Mouse (Mus musculus): ENCODE data around the gene Jun.

Jun gene

DNA sequence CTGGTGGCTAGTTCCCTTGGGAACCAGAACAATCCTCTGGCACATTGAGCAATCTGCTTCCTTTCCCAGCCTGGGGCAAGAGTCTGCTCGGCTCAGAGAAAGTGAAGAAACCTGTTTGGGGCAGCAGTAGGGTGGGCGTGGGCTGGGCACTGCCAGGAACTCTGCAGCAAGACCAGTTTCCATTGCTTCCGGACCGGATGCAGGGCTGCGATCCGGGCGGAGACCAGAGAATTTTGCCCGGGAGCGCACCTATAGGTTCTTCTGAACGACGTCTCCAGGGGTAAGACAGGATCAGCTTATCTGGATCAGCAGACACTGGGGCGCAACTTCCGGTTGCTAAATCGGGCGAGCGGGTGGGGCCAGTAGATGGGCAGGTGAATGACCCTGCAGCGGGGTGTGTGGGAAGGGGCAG is 23.6 kb upstream of the Jun start:
- no peak for DNase-seq (ENCODE audit: inconsistent age in 2 of 2, low spot score in 1 of 2)

DNA sequence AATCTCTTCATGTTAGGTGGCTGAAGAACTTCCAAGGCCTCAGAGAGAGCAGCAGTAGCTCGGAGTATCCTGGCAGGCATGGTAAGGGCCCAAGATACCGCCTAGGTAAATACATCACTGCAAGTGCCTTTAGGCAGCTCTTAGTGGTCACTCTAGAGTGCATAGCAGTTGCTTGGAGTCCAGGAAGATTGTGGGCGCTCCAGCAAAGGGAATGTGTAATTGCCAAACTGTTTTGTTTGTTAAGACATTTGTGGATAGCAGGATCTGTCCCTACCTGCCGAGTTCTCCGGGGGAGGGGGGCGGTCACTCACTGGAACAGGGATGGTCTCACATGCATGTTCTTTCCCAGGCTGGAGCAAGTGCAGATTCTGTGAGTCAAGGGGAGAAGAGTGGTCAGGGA is 22.3 kb upstream of the Jun start:
- DNase-seq (ENCODE audit: inconsistent age in 2 of 2, low spot score in 1 of 2) = no peak

DNA sequence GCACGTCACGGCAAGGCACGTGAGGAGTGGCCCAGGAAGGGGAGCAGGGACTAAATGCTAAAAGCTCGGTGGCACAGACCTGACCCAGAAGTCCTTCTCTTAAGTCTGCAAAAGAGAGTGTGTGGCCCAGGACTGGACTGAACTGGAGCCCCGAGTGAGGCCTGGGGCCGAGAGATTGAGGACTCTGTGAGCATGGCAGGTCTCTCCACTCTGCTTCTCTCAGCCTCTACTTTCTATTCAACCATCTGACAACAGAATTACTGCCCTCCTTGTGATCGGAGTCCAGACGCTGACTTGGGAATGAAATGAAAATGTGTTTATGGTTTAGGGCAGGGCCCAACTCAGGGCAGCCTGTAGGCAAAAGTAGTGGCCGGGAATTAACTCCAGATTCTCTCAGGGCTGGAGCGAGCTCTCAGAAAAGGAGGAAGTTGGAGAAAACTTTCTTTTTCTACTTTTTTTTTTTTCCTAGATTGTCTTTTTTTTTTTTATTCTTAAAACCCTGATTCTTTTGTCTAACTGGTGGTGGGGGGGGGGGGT is 21.3 kb upstream of the Jun start:
- DNase-seq (ENCODE audit: inconsistent age in 2 of 2, low spot score in 1 of 2) = no peak

DNA sequence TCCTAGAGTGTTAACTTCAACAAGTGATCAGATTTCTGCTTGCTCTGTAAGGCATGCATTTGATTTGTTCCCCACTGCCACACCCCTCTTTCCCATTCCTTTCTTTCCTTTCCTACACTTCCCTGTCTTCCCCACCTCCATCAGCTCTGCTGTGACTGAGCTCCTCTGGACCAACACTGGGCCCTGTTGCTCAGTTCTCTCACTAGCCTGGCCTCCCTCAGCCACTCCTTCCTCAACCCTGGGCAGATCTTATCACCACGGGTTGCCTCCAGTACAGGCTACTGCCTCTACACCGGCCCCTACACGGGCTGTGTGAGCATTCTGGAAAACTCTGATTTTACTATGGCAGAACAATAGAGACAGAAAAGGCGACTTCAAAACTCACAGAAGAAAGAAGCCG is 18.4 kb upstream of the Jun start:
- DNase-seq (ENCODE audit: inconsistent age in 2 of 2, low spot score in 1 of 2) = no peak

DNA sequence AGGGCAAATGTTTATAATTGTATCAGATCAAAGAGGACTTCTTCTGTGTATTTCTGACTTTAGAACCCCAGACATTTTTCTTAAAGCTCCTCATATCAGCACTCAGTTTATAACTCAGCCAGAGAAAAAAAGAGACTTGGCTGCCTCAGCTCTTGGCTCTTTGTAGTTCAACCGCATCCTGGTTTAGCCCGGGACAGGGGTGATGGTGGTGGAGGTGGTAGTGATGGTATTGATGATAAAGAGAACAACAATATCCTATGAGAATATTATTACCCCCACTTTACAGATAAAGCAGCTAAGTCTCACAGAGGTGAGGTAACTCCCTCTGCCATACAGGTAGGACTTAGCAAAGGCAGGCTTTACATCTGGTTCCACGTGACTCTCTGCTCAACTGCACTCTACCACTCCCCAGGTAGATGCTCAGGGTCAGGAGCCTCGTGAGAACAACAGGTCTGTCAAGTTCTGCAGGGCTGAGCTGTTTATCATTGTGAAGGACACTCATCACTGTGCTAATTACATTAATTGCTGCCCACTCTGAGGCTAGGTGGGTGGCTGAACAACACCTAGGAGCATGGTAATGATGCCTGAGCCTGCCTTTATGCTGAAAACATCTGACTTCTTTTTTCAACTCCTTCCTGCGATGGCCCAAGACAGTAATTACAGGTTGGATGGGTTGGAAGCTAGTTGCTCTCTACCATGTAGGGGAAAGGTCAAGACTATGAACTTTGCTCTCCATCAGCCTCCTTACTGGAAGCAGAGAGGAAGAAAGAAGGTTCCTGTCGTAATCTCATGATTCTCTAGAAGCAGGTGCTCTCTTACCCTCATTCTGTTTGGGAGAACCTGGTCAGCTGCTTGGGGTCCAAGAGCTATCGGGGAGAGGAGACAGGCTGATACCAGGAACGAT is 16.3 kb upstream of the Jun start:
- DNase-seq (ENCODE audit: inconsistent age in 2 of 2, low spot score in 1 of 2) = no peak

DNA sequence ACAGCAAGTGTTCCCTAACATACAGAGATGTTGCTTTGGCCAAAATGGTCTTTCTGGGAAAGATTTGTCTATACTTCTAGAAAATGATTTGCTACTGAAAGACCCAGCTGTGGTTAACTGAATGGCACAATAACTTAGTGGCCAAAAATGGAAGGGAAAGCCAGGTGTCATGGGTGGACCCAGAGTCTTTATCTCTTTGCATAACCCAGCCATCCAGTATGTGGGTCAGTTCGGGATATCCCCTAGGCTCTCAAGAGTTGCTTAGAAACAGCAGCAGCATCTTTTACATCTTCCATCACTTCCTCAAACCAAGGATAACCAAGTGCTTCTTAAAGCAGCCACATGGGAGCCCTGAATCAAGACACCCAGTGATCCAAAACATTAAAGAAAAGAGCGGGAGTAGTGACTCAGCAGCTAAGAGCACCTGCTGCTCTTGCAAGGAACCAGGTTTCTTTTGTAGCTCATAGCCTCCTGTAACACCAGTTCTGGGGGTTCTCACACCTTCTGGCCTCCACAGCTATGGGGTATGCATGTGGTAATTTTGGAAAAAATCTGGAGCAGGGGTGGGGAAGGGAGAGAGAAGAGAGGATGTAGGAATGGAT is 11.7 kb upstream of the Jun start:
- DNase-seq (ENCODE audit: inconsistent age in 2 of 2, low spot score in 1 of 2) = no peak

DNA sequence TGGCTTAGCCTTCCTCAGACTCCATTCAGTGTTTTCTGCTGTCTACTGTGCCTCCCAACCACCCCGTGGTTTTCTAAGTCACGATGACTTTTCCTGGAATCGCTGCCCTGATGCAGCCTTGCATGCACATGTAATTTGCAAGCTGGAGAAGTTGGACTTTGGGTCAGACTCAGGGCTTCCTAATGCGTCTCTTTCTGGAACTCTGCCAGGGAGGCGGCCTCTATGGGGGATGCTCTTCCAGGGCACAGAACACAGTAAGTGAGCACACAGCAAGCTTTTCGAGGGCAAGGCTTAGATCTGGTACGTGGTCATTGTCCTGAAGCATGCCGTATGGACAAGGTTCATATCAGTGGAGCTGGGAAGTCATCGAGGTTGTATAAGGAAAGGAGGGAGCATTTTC is 10.9 kb upstream of the Jun start:
- peak in 1 of 2 experiments; percentile 35 for DNase-seq (ENCODE audit: inconsistent age in 2 of 2, low spot score in 1 of 2)

DNA sequence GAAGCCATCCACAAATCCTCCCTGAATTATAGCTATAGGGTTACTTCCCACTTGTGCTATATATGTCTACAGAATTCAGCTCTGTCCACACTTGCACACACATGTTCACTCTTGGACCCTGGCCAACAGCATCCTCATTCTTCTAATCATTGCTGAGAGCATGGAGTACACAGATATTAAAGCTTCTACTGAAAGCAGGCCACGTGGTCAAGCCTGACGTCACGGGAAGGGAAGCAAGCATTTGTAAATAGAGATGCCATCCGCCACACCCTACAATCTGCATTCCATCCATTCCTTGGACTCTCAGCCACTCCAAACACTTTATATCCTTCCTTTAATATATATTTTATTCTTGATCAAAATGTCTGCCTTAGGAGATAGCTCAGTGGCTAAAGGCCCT is 5.2 kb upstream of the Jun start:
- peak in 1 of 2 experiments; percentile 22 for DNase-seq (ENCODE audit: inconsistent age in 2 of 2, low spot score in 1 of 2)

DNA sequence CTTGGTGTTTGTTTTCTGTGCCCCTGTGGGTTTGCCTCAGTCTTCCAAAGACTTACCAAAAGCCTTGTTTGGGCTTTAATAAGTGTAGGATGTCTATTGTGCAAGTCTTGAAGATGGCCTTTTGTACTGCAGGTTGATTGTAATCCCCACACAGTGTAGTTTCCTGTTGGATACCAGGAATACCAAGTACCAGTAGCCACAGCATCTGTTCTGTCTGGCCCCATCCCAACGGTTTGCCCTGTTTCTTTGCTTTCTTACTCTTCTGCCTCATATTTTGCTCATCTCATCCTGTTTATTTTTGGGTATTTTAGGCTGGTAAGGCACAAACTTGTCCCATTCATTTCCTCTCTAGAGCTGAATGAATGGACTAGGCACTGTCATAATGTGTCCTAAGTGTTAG is 3.3 kb upstream of the Jun start:
- peak in 1 of 2 experiments; percentile 41 for DNase-seq (ENCODE audit: inconsistent age in 2 of 2, low spot score in 1 of 2)

DNA sequence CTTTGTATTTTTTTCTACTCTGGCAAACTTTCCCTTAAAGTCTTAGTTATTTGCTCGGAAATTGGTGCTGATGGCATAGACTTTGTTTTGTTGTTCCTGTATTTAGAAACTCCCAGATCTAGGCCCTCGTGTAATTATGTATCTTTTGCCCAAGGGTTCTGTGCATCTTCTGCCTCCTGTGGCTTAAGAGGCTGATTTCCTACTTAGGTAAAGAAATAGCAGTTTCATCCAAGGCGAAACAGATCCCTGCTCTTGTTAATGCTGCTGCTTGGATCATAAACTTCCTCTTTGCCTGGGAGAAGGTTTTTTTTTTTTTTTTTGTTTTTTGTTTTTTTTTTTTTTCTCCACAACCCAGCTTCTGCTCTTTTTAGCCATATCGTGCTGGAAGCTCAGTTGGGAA is 2.3 kb upstream of the Jun start:
- no peak for DNase-seq (ENCODE audit: inconsistent age in 2 of 2, low spot score in 1 of 2)

DNA sequence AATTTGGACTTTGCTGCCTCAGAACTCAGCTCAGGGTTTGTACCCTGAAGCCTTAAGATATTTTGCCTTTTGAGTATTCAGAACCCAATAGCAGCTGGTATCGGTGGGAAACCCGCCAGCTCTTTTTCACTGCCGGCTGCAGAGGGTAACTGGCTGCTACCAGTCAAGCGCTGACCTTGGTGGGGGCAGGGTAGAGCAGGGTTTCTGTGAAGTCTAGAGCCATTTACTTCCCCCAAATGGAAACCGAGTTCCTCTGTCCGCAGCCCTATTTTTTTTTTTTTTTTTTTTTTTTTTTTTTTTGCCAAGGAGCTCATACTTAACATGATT is 1.7 kb upstream of the Jun start:
- peak; percentile 91 to 96 for DNase-seq (ENCODE audit: inconsistent age in 2 of 2, low spot score in 1 of 2)

DNA sequence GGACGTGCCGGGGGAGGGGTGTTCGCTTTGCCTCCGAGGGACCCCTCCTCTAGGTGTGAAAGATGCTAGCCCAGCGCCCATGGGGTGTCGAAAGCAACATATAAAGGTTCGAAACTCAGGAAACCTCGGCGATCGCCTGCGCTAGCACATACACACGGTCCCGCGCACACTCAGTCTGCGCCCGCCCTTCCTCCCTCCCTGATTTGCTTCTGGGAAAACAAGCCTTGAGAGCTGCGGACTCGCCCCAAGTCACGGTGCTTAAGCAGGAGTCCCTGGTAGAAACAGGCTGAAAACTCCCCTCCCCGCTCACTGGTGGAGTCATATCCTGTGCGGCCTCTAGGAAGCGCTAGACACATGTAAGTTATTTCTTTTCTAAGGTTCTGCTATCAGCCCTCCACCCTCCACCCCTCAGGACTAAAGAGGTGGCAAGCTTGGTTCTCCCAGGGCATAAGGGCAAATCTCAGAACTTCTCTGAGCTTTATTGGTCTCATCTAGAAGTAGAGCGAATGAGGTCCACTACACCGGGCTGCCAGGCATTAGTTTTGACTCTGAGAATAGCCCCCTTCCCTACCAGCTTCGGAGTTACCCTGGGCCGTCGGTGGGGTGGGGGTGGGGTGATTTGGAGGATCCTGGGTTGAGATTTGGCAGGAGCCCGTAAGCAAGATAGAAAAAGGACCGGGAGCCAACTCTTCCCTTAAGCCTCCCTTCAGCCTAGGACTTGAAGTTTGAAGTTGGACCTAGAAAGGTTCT is 1.2 kb upstream of the Jun start:
- DNase-seq (ENCODE audit: inconsistent age in 2 of 2, low spot score in 1 of 2) = peak; percentile 97 to 99

DNA sequence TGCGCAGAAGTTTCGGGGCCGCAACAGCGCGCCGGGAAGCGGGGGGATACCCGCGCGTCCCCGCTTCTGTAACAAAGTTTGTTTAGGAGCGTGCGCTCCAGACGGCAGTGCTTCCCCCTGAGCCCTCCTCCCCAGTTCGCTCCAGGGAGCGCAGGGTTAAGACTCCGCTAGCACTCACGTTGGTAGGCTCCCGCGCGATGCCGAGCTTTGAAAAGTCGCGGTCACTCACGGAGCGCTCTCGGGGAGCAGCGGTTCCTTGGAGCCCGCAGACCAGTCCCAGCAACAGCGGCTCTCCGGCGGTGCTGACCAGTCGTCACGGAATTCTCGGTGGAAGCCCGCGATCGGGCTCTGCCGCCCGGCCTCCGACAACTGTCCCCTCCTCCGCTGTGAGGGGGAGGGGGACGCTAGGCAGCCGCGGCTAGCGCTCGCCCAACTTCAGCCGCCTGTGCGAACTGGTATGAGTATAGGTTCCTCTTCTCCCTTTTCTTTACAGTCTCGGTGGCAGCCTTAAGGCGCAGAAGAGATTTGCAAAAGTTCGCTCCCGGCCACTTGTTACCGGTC is 631 bp downstream of the Jun start:
- peak in 1 of 2 experiments; percentile 78 for DNase-seq (ENCODE audit: inconsistent age in 2 of 2, low spot score in 1 of 2)

DNA sequence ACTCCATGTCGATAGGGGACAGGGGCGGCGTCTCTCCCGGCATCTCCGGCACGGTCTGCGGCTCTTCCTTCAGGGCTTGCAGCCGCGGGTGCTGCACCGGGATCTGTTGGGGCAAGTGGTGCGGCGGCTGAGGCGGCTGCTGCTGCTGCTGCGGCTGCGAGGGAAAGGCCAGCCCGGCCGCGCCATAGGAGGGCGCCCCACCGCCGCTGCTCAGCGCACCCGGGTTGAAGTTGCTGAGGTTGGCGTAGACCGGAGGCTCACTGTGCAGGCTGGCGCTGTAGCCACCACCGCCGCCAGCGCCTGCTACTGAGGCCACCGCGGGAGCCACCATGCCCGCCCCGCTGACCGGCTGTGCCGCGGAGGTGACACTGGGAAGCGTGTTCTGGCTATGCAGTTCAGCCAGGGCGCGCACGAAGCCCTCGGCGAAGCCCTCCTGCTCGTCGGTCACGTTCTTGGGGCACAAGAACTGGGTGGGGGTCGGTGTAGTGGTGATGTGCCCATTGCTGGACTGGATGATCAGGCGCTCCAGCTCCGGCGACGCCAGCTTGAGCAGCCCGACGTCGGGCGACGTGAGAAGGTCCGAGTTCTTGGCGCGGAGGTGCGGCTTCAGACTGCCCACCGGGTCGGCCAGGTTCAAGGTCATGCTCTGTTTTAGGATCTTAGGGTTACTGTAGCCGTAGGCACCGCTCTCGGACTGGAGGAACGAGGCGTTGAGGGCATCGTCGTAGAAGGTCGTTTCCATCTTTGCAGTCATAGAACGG is 1.3 kb downstream of the Jun start:
- peak; percentile 81 to 92 for DNase-seq (ENCODE audit: inconsistent age in 2 of 2, low spot score in 1 of 2)

DNA sequence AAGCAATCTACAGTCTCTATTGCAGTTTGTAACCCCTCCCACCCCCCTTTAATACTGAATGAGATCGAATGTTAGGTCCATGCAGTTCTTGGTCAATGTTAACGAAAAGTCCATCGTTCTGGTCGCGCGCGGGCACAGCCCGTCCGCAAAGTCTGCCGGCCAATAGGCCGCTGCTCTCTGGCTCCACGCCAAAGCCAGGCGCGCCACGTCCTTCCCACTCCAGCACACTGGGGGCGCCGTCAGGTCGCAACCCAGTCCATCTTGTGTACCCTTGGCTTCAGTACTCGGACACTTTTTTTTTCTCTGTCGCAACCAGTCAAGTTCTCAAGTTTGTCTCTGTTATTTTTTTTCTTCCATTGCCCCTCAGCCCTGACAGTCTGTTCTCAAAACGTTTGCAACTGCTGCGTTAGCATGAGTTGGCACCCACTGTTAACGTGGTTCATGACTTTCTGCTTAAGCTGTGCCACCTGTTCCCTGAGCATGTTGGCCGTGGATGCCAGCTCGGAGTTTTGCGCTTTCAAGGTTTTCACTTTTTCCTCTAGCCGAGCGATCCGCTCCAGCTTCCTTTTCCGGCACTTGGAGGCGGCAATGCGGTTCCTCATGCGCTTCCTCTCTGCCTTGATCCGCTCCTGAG is 2.0 kb downstream of the Jun start:
- DNase-seq (ENCODE audit: inconsistent age in 2 of 2, low spot score in 1 of 2) = peak; percentile 88 to 96

DNA sequence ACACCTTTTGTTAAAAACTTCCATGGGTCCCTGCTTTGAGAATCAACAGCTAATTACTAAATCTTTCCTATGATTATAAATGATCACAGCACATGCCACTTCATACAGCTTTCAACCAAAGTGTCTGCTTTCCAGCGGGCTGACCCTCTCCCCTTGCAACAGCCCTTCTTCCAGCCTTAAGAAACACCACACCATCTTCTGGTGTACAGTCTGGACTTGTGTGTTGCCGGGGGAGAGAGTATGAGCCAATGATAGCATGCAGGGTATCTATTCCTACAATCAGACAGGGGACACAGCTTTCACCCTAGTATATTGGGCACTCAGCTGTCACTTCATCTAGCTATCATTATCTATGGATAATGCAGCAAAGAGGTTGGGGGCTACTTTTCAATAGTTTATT is 2.9 kb downstream of the Jun start:
- DNase-seq (ENCODE audit: inconsistent age in 2 of 2, low spot score in 1 of 2) = peak; percentile 31 to 59

DNA sequence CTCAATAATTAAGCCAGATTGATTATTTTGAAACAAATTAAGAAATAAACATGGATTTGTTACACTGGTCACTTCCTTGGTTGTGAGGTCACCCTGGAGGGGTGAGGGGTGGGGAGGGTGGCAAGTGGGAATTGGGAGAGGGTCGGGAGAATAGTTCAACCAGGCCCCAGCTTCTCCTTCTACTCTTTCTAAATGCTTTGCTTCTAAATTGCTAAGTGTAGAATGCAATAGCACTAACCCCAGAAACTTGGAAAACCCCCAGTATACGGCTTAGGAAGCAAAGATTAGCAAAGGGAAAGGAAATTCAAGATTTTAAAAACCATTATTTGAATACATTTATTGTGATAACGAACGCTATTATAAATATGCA is 3.3 kb downstream of the Jun start:
- DNase-seq (ENCODE audit: inconsistent age in 2 of 2, low spot score in 1 of 2) = peak; percentile 29 to 48

DNA sequence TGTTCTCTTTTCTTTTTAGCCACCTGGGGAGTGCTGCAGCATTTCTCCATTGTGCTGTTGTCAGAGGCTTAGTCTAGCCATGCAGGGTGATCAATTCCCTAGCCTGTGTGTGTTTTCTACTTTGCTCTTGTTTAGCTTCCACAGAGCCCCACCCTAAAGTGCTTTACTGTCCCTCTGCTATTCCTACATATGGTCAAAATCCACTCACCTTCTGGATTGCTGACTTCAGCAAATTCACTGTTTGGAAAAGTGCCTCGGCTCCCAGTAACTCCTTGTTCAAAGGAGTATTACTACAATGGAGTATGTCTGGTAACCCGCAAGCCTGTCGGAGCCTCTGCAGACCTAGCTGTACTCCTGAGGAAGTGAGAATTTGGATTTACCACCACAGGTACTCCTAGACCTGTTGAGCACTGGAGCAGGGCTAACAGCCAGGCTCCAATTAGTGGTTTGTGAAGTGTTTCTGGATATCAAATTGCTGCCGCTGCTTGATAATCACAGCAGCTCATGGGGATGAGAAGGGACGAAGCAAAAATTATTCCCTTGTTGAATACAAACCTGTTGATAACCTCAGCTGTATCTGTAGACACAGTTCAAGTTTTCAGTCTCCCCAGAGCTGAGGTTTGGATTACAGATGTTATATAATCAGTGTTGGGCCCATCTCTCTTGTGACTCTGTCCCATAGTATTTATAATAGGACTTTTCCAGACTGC is 3.8 kb downstream of the Jun start:
- DNase-seq (ENCODE audit: inconsistent age in 2 of 2, low spot score in 1 of 2) = peak; percentile 55 to 66

DNA sequence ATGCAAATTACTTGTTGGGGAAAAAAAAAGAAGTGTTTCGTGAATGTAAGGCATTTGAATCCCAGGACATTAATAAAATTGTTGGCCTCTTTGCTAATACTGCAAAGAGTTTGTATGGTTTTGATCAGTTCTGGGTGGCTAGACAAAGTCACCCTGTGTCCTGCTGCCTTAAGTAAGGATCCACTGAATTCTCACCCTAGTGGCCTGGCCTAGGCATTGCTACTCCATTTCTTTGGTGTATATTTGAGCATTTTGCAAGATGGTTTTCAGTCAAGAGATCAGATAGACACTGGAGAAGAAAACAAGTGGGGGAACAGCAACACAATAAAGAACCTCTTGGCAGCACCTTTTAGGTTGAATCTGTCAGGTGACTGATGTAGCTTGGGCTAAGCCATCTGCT is 6.9 kb downstream of the Jun start:
- no peak for DNase-seq (ENCODE audit: inconsistent age in 2 of 2, low spot score in 1 of 2)

DNA sequence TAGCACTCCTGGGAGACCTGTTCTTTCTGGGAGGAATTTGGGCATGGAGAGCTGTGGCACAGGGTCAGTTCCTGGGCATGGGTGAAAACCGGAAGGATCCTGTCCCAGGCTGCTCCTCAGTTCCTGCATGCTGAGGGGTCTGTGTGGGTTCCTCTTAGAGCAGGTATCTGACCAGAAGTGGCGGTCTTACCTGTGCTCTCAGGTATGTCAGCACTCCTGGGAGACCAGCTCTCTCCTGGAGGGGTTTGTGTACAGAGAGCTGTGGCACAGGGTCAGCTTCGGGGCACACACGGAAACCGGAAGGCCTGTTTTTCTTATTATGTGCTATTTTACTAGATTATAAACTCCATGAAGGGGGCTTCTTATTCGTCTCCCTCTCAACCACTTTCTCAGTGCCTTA is 7.3 kb downstream of the Jun start:
- no peak for DNase-seq (ENCODE audit: inconsistent age in 2 of 2, low spot score in 1 of 2)

All from adrenal gland, adult (tissue).